In genomic region chr1:155797425-155797824, GRCm38 (mm10) we compare ENCODE assay signal across 32 mouse cellular contexts. TPM values are rescaled to one million over a fixed set of nuclear protein-coding genes. Genes with fewer than 3 reads are reported as not detected.
DNase-seq lines count a peak whose midpoint lies in the region; ATAC-seq and TF ChIP-seq lines count a peak whose summit lies in the region.
"Had no signal": no experiment of that assay in that cellular context is flagged by ENCODE, and none has a peak within 500 bp of the region (broad histone marks: within the 10 kb centered on the region; RNA-seq: fewer than 3 reads in every experiment).

No protein-coding gene starts in this region.

- H3K9me3 ChIP-seq in heart, embryonic 11.5 days (replicated peaks; ENCODE audit: control insufficient read depth, low read length) = no peaks in the 10 kb centered on the region
- no peaks in the 10 kb centered on the region for H3K9me3 ChIP-seq in hindbrain, postnatal 0 days (ENCODE audit: low read length)
- H3K9me3 ChIP-seq in hindbrain, embryonic 12.5 days (replicated peaks) = no peaks in the 10 kb centered on the region
- no peaks in the 10 kb centered on the region for H3K9me3 ChIP-seq in stomach, embryonic 15.5 days
- H3K9me3 ChIP-seq in stomach, postnatal 0 days (ENCODE audit: control insufficient read depth, low read length) = no peaks in the 10 kb centered on the region
- H3K9me3 ChIP-seq in embryonic facial prominence, embryonic 10.5 days = no peaks in the 10 kb centered on the region
- H3K9me3 ChIP-seq: embryonic facial prominence, embryonic 13.5 days; G1E; neural tube, embryonic 15.5 days had no signal

- no peak for TF ChIP-seq EP300 in stomach, postnatal 0 days (optimal IDR thresholded peaks at IDR 0.05)

- no peak overlapping the region for H3K9ac ChIP-seq in heart, embryonic 11.5 days (ENCODE audit: low read depth, low read length)
- no peak overlapping the region for H3K9ac ChIP-seq in hindbrain, postnatal 0 days (replicated peaks; ENCODE audit: low read length)
- no peak overlapping the region; the same call in 1 of the 2 replicates for H3K9ac ChIP-seq in hindbrain, embryonic 12.5 days
- H3K9ac ChIP-seq in stomach, embryonic 15.5 days = no peak overlapping the region
- no peak overlapping the region for H3K9ac ChIP-seq in stomach, postnatal 0 days (ENCODE audit: low read length)
- H3K9ac ChIP-seq: embryonic facial prominence, embryonic 13.5 days; hindbrain, embryonic 14.5 days; neural tube, embryonic 15.5 days had no signal

- DNase-seq in heart, adult 11 months = no peak
- DNase-seq in hindbrain, postnatal 0 days (ENCODE audit: low spot score) = peak; percentile 27
- no peak for DNase-seq in stomach, postnatal 0 days (ENCODE audit: low spot score)
- no peak for DNase-seq in embryonic facial prominence, embryonic 10.5 days (ENCODE audit: low spot score)
- DNase-seq: adrenal gland, postnatal 10 days; B cell, adult 2 months; cerebellum, postnatal 14 days; gastrocnemius, adult 2 months; kidney, adult 8-10 months; kidney, postnatal 10 days; lung, postnatal 14 days; thymus, postnatal 14 days had no signal

- peaks cover 9% of the 10 kb centered on the region for H3K36me3 ChIP-seq in heart, embryonic 11.5 days (ENCODE audit: control insufficient read depth, insufficient read depth, low read length)
- peaks cover 8% of the 10 kb centered on the region; the same call in 1 of the 2 replicates for H3K36me3 ChIP-seq in hindbrain, postnatal 0 days (ENCODE audit: insufficient read depth, low read length)
- peaks cover 26% of the 10 kb centered on the region for H3K36me3 ChIP-seq in hindbrain, embryonic 12.5 days
- 0 out of 2 replicates have a peak, but pooled peaks cover 27% of the 10 kb centered on the region for H3K36me3 ChIP-seq in stomach, embryonic 15.5 days
- H3K36me3 ChIP-seq in stomach, postnatal 0 days (ENCODE audit: control insufficient read depth, insufficient read depth, low read length) = peaks cover 12% of the 10 kb centered on the region; the same call in 1 of the 2 replicates
- peaks cover 50% of the 10 kb centered on the region for H3K36me3 ChIP-seq in embryonic facial prominence, embryonic 10.5 days (replicated peaks)
- H3K36me3 ChIP-seq: G1E had no signal

- ATAC-seq in heart, embryonic 11.5 days (replicated peaks; ENCODE audit: insufficient number of reproducible peaks, low FRiP score, low TSS enrichment) = no peak
- ATAC-seq in hindbrain, postnatal 0 days = no peak
- no peak for ATAC-seq in hindbrain, embryonic 12.5 days (ENCODE audit: low FRiP score)
- ATAC-seq in stomach, embryonic 15.5 days (ENCODE audit: insufficient read depth, low FRiP score, low read depth) = no peak
- no peak for ATAC-seq in stomach, postnatal 0 days (ENCODE audit: low FRiP score, low TSS enrichment)
- ATAC-seq in megakaryocyte progenitor cell, adult 5-6 weeks (replicated peaks; ENCODE audit: poor library complexity) = 0 out of 2 replicates have a peak, but pooled peaks have one; percentile 11
- ATAC-seq: activated CD4-positive, CD25-positive, alpha-beta regulatory T cell, adult 4 months; forebrain, embryonic 14.5 days; midbrain, embryonic 16.5 days had no signal

- 52% methylated on average over 4 of the region's 4 CpGs for WGBS in heart, embryonic 11.5 days (ENCODE audit: insufficient replicate concordance)
- WGBS in hindbrain, postnatal 0 days = 54% methylated on average over 4 of the region's 4 CpGs
- 89% methylated on average over 4 of the region's 4 CpGs for WGBS in hindbrain, embryonic 12.5 days
- 76% methylated on average over 4 of the region's 4 CpGs for WGBS in stomach, embryonic 15.5 days
- 63% methylated on average over 4 of the region's 4 CpGs for WGBS in stomach, postnatal 0 days
- WGBS in embryonic facial prominence, embryonic 10.5 days = 89% methylated on average over 4 of the region's 4 CpGs

- TF ChIP-seq CTCF in hindbrain, postnatal 0 days (IDR thresholded peaks at IDR 0.05; ENCODE audit: low read depth) = no peak
- TF ChIP-seq CTCF in stomach, postnatal 0 days (IDR thresholded peaks at IDR 0.05; ENCODE audit: low read depth) = no peak

- 0 out of 2 replicates have a peak overlapping the region, but pooled peaks have one; percentile 2 for H3K4me2 ChIP-seq in heart, embryonic 11.5 days
- H3K4me2 ChIP-seq in hindbrain, postnatal 0 days (ENCODE audit: low read depth, low read length) = no peak overlapping the region
- no peak overlapping the region for H3K4me2 ChIP-seq in hindbrain, embryonic 12.5 days (replicated peaks)
- no peak overlapping the region for H3K4me2 ChIP-seq in stomach, embryonic 15.5 days
- no peak overlapping the region for H3K4me2 ChIP-seq in stomach, postnatal 0 days (replicated peaks; ENCODE audit: low read depth)
- H3K4me2 ChIP-seq: embryonic facial prominence, embryonic 13.5 days; hindbrain, embryonic 14.5 days; neural tube, embryonic 15.5 days had no signal

- H3K4me3 ChIP-seq in heart, embryonic 11.5 days (ENCODE audit: low read depth, low read length) = no peak overlapping the region
- H3K4me3 ChIP-seq in hindbrain, postnatal 0 days (ENCODE audit: low read length) = no peak overlapping the region
- no peak overlapping the region for H3K4me3 ChIP-seq in hindbrain, embryonic 12.5 days
- H3K4me3 ChIP-seq in stomach, embryonic 15.5 days (replicated peaks) = no peak overlapping the region
- no peak overlapping the region for H3K4me3 ChIP-seq in stomach, postnatal 0 days (ENCODE audit: low read depth, low read length)
- no peak overlapping the region for H3K4me3 ChIP-seq in embryonic facial prominence, embryonic 10.5 days
- H3K4me3 ChIP-seq: embryonic facial prominence, embryonic 13.5 days; erythroblast, embryonic 14.5 days; gastrocnemius, adult 2 months; left cerebral cortex, adult 2 months; neural tube, embryonic 15.5 days had no signal

- no peaks in the 10 kb centered on the region for H3K27me3 ChIP-seq in heart, embryonic 11.5 days (ENCODE audit: control insufficient read depth, insufficient read depth, low read length)
- no peaks in the 10 kb centered on the region for H3K27me3 ChIP-seq in hindbrain, postnatal 0 days (ENCODE audit: insufficient read depth, low read length)
- H3K27me3 ChIP-seq in hindbrain, embryonic 12.5 days = no peaks in the 10 kb centered on the region
- no peaks in the 10 kb centered on the region for H3K27me3 ChIP-seq in stomach, embryonic 15.5 days (replicated peaks)
- no peaks in the 10 kb centered on the region for H3K27me3 ChIP-seq in stomach, postnatal 0 days (ENCODE audit: control insufficient read depth, insufficient read depth, low read length)
- no peaks in the 10 kb centered on the region for H3K27me3 ChIP-seq in embryonic facial prominence, embryonic 10.5 days (replicated peaks; ENCODE audit: low read depth, poor library complexity, severe bottlenecking)
- H3K27me3 ChIP-seq: CH12.LX; embryonic facial prominence, embryonic 13.5 days; neural tube, embryonic 15.5 days had no signal

- peaks cover 10% of the 10 kb centered on the region for H3K4me1 ChIP-seq in heart, embryonic 11.5 days (ENCODE audit: control insufficient read depth, insufficient read depth, low read length)
- peaks cover 4% of the 10 kb centered on the region; the same call in 1 of the 2 replicates for H3K4me1 ChIP-seq in hindbrain, postnatal 0 days (ENCODE audit: insufficient read depth, low read length)
- no peaks in the 10 kb centered on the region for H3K4me1 ChIP-seq in hindbrain, embryonic 12.5 days
- 0 out of 2 replicates have a peak, but pooled peaks cover 4% of the 10 kb centered on the region for H3K4me1 ChIP-seq in stomach, embryonic 15.5 days
- no peaks in the 10 kb centered on the region for H3K4me1 ChIP-seq in stomach, postnatal 0 days (replicated peaks; ENCODE audit: control insufficient read depth, insufficient read depth)
- no peaks in the 10 kb centered on the region for H3K4me1 ChIP-seq in embryonic facial prominence, embryonic 10.5 days
- H3K4me1 ChIP-seq: embryonic facial prominence, embryonic 13.5 days; neural tube, embryonic 15.5 days had no signal

- no peak overlapping the region for H3K27ac ChIP-seq in heart, embryonic 11.5 days (ENCODE audit: low read depth, low read length)
- H3K27ac ChIP-seq in hindbrain, postnatal 0 days = no peak overlapping the region
- no peak overlapping the region for H3K27ac ChIP-seq in hindbrain, embryonic 12.5 days
- 0 out of 2 replicates have a peak overlapping the region, but pooled peaks have one; percentile 11 for H3K27ac ChIP-seq in stomach, embryonic 15.5 days
- H3K27ac ChIP-seq in stomach, postnatal 0 days (replicated peaks) = no peak overlapping the region
- H3K27ac ChIP-seq in embryonic facial prominence, embryonic 10.5 days (replicated peaks) = no peak overlapping the region
- H3K27ac ChIP-seq: embryonic facial prominence, embryonic 13.5 days; gastrocnemius, adult 2 months; hindbrain, embryonic 14.5 days; left cerebral cortex, adult 2 months; neural tube, embryonic 15.5 days had no signal

RNA-seq across cellular contexts. Expression of gene Qsox1, which starts 15.3 kb away (rescaled TPM):
- 10.7 and 12.1 TPM in 2 replicates for polyA plus RNA-seq in heart, embryonic 11.5 days (2014; fragmentation: Nextera tagmentation; extraction: Ambion mirVana)
- total RNA-seq in hindbrain, postnatal 0 days (2014; rRNA removed) = 37.7 and 42.8 TPM in 2 replicates
- polyA plus RNA-seq in hindbrain, postnatal 0 days (2015; fragmentation: Nextera tagmentation; extraction: Ambion mirVana) = 25.2 and 26.2 TPM in 2 replicates
- polyA plus RNA-seq in hindbrain, embryonic 12.5 days (2016; fragmentation: Nextera tagmentation; extraction: Ambion mirVana) = 26.6 and 27.6 TPM in 2 replicates
- 70.4 and 81.2 TPM in 2 replicates for polyA plus RNA-seq in stomach, embryonic 15.5 days (2015; fragmentation: Nextera tagmentation; extraction: Ambion mirVana)
- polyA plus RNA-seq in stomach, postnatal 0 days (2015; fragmentation: Nextera tagmentation; extraction: Ambion mirVana) = 95.7 and 98.0 TPM in 2 replicates
- total RNA-seq in megakaryocyte progenitor cell, adult 5-6 weeks (2015) = 13.5 and 14.7 TPM in 2 replicates
- total RNA-seq in megakaryocyte progenitor cell, adult 5-6 weeks (2017) = 15.0 and 24.2 TPM in 2 replicates
- 14.8 and 14.9 TPM in 2 replicates for polyA plus RNA-seq in embryonic facial prominence, embryonic 10.5 days (2016; fragmentation: Nextera tagmentation; extraction: Ambion mirVana)

RNA-seq across cellular contexts. Expression of gene Lhx4, which starts 45.9 kb away (rescaled TPM):
- not detected in 2 replicates for polyA plus RNA-seq in heart, embryonic 11.5 days (2014; fragmentation: Nextera tagmentation; extraction: Ambion mirVana)
- total RNA-seq in hindbrain, postnatal 0 days (2014; rRNA removed) = 2.2 and 4.3 TPM in 2 replicates
- polyA plus RNA-seq in hindbrain, postnatal 0 days (2015; fragmentation: Nextera tagmentation; extraction: Ambion mirVana) = 1.6 and 1.8 TPM in 2 replicates
- 8.6 and 9.7 TPM in 2 replicates for polyA plus RNA-seq in hindbrain, embryonic 12.5 days (2016; fragmentation: Nextera tagmentation; extraction: Ambion mirVana)
- polyA plus RNA-seq in stomach, embryonic 15.5 days (2015; fragmentation: Nextera tagmentation; extraction: Ambion mirVana) = 0.03 and 0.04 TPM in 2 replicates
- 0.04 and 0.10 TPM in 2 replicates for polyA plus RNA-seq in stomach, postnatal 0 days (2015; fragmentation: Nextera tagmentation; extraction: Ambion mirVana)
- total RNA-seq in megakaryocyte progenitor cell, adult 5-6 weeks (2015) = not detected in 2 replicates
- not detected in 2 replicates for total RNA-seq in megakaryocyte progenitor cell, adult 5-6 weeks (2017)
- polyA plus RNA-seq in embryonic facial prominence, embryonic 10.5 days (2016; fragmentation: Nextera tagmentation; extraction: Ambion mirVana) = 1.1 and 2.5 TPM in 2 replicates
- total RNA-seq: adrenal gland, postnatal 10 days; CH12.LX; gastrocnemius, adult 2 months; layer of hippocampus, postnatal 10 days; left cerebral cortex, adult 2 months; left cerebral cortex, postnatal 36 days had no signal
- polyA plus RNA-seq: embryonic facial prominence, embryonic 13.5 days; erythroblast, embryonic 14.5 days; forebrain, embryonic 14.5 days; frontal cortex, adult 2 months; G1E; limb, embryonic 14.5 days; liver, embryonic 16.5 days; small intestine, adult 2 months had no signal
